Comparison of ENCODE assay signal across 22 mouse cellular contexts in genomic region chr6:118836693-118837092, GRCm38 (mm10).
DNase-seq lines count a peak whose midpoint lies in the region; ATAC-seq and TF ChIP-seq lines count a peak whose summit lies in the region.
"Had no signal": no experiment of that assay in that cellular context is flagged by ENCODE, and none has a peak within 500 bp of the region (broad histone marks: within the 10 kb centered on the region; RNA-seq: fewer than 3 reads in every experiment).

No protein-coding gene starts in this region.

- TF ChIP-seq CTCF in MEL (IDR thresholded peaks at IDR 0.05 in 2 of 3, conservative IDR thresholded peaks at IDR 0.05 in 1 of 3; ENCODE audit: control insufficient read depth in 1 of 3, insufficient read depth in 1 of 3, low read depth in 2 of 3, low read length in 3 of 3, poor library complexity in 1 of 3, severe bottlenecking in 1 of 3), result no peak
- no peak for TF ChIP-seq CTCF in brain, embryonic 14.5 days (IDR thresholded peaks at IDR 0.05; ENCODE audit: borderline replicate concordance, extremely low read depth, insufficient read depth, insufficient read length)
- no peak for TF ChIP-seq CTCF in liver, embryonic 14.5 days (IDR thresholded peaks at IDR 0.05; ENCODE audit: low read depth)

- no peaks in the 10 kb centered on the region for H3K27me3 ChIP-seq in hindbrain, embryonic 12.5 days
- no peaks in the 10 kb centered on the region for H3K27me3 ChIP-seq in hindbrain, embryonic 16.5 days (replicated peaks; ENCODE audit: control insufficient read depth, insufficient read depth, low read length)
- no peaks in the 10 kb centered on the region for H3K27me3 ChIP-seq in MEL (ENCODE audit: control insufficient read depth in 1 of 2, insufficient read depth in 2 of 2, low read length in 2 of 2)
- no peaks in the 10 kb centered on the region for H3K27me3 ChIP-seq in liver, embryonic 14.5 days (ENCODE audit: control insufficient read depth, insufficient read depth, low read length)

- no peak overlapping the region for H3K4me2 ChIP-seq in hindbrain, embryonic 12.5 days (replicated peaks)
- no peak overlapping the region for H3K4me2 ChIP-seq in hindbrain, embryonic 16.5 days (ENCODE audit: low read length)
- peak overlapping the region; percentile 32 for H3K4me2 ChIP-seq in liver, embryonic 14.5 days (ENCODE audit: low read depth)

- H3K9ac ChIP-seq in hindbrain, embryonic 12.5 days, result peak overlapping the region; percentile 27; the same call in 1 of the 2 replicates
- no peak overlapping the region for H3K9ac ChIP-seq in hindbrain, embryonic 16.5 days (ENCODE audit: low read depth, low read length)
- no peak overlapping the region for H3K9ac ChIP-seq in MEL (ENCODE audit: control insufficient read depth, low read depth, low read length, poor library complexity, severe bottlenecking)
- no peak overlapping the region for H3K9ac ChIP-seq in liver, embryonic 14.5 days (replicated peaks)
- H3K9ac ChIP-seq: forebrain, postnatal 0 days had no signal

- ATAC-seq in hindbrain, embryonic 12.5 days (ENCODE audit: low FRiP score), result no peak
- no peak for ATAC-seq in hindbrain, embryonic 16.5 days
- ATAC-seq in liver, embryonic 14.5 days (ENCODE audit: insufficient read depth), result peak; percentile 23; the same call in 1 of the 2 replicates
- ATAC-seq: forebrain, postnatal 0 days had no signal

- TF ChIP-seq RAD21 in MEL (IDR thresholded peaks at IDR 0.05; ENCODE audit: low read depth, low read length), result no peak

- TF ChIP-seq POLR2A in MEL (IDR thresholded peaks at IDR 0.05; ENCODE audit: control insufficient read depth in 1 of 2, insufficient read depth in 1 of 2, low read depth in 1 of 2, low read length in 2 of 2, poor library complexity in 1 of 2), result peak in 1 of 2 experiments; percentile 20; a peak in 1 of 4 replicates
- no peak for TF ChIP-seq POLR2A in brain, embryonic 14.5 days (IDR thresholded peaks at IDR 0.05; ENCODE audit: borderline replicate concordance, extremely low read depth, insufficient read depth, insufficient read length, poor library complexity, severe bottlenecking)

- TF ChIP-seq EP300 in MEL (IDR thresholded peaks at IDR 0.05; ENCODE audit: low read depth in 1 of 2, low read length in 2 of 2), result peak; percentile 56 to 68
- TF ChIP-seq EP300 in liver, embryonic 14.5 days (IDR thresholded peaks at IDR 0.05; ENCODE audit: low read depth), result peak; percentile 47; the same call in 1 of the 2 replicates

- peaks cover 12% of the 10 kb centered on the region for H3K4me1 ChIP-seq in hindbrain, embryonic 12.5 days
- peaks cover 11% of the 10 kb centered on the region for H3K4me1 ChIP-seq in hindbrain, embryonic 16.5 days (ENCODE audit: control insufficient read depth, insufficient read depth, low read depth, low read length)
- H3K4me1 ChIP-seq in MEL (ENCODE audit: control insufficient read depth in 1 of 2, insufficient read depth in 2 of 2, low read length in 2 of 2), result peaks cover 25 to 35% of the 10 kb centered on the region in 2 experiments
- H3K4me1 ChIP-seq in liver, embryonic 14.5 days (replicated peaks; ENCODE audit: control insufficient read depth in 2 of 2, insufficient read depth in 2 of 2, low read length in 1 of 2), result peaks cover 29 to 46% of the 10 kb centered on the region in 2 experiments

- H3K79me2 ChIP-seq in MEL (ENCODE audit: control insufficient read depth, insufficient read depth, low read length, poor library complexity), result no peaks in the 10 kb centered on the region

- no peak overlapping the region for H3K27ac ChIP-seq in hindbrain, embryonic 12.5 days
- no peak overlapping the region for H3K27ac ChIP-seq in hindbrain, embryonic 16.5 days (ENCODE audit: low read depth, low read length)
- no peak overlapping the region; the same call in 1 of the 2 replicates for H3K27ac ChIP-seq in MEL (ENCODE audit: control insufficient read depth, low read depth, low read length)
- H3K27ac ChIP-seq in liver, embryonic 14.5 days, result no peak overlapping the region
- H3K27ac ChIP-seq: embryonic facial prominence, embryonic 10.5 days; left cerebral cortex, adult 2 months; limb, embryonic 10.5 days had no signal

- 31% methylated on average over 7 of the region's 7 CpGs for WGBS in hindbrain, embryonic 12.5 days
- WGBS in hindbrain, embryonic 16.5 days, result 21% methylated on average over 7 of the region's 7 CpGs
- WGBS in liver, embryonic 14.5 days (ENCODE audit: insufficient replicate concordance), result 21% methylated on average over 7 of the region's 7 CpGs

- no peak overlapping the region for H3K4me3 ChIP-seq in hindbrain, embryonic 12.5 days
- H3K4me3 ChIP-seq in hindbrain, embryonic 16.5 days (ENCODE audit: low read length), result no peak overlapping the region
- H3K4me3 ChIP-seq in MEL (ENCODE audit: control insufficient read depth in 1 of 2, insufficient read depth in 1 of 2, low read depth in 2 of 2, low read length in 2 of 2), result peak overlapping the region in 1 of 2 experiments; percentile 4; a peak in 1 of 4 replicates
- no peak overlapping the region for H3K4me3 ChIP-seq in liver, embryonic 14.5 days (ENCODE audit: insufficient read depth in 1 of 2, low read depth in 2 of 2, low read length in 2 of 2)
- H3K4me3 ChIP-seq: embryonic facial prominence, embryonic 10.5 days; left cerebral cortex, adult 2 months; limb, embryonic 10.5 days had no signal

- peak; percentile 81 for DNase-seq in MEL (ENCODE audit: low read depth, low spot score)
- peak; percentile 34 for DNase-seq in brain, embryonic 14.5 days (ENCODE audit: low read depth)
- DNase-seq in liver, embryonic 14.5 days (ENCODE audit: low read depth in 3 of 3, low spot score in 3 of 3), result peak in 2 of 3 experiments; percentile 28 to 35
- DNase-seq in spleen, postnatal 4 days (ENCODE audit: low spot score in 2 of 2), result no peak
- no peak for DNase-seq in right cerebral cortex, adult 2 months (ENCODE audit: low spot score in 2 of 2)
- DNase-seq in adrenal gland, adult 2 months, result no peak
- DNase-seq: adrenal gland, postnatal 10 days; B cell, adult 2 months; forebrain, postnatal 0 days; gastrocnemius, postnatal 36 days; kidney, adult 8-10 months; kidney, postnatal 14 days; lung, adult 18-20 months; lung, postnatal 36 days; retina, postnatal 1 day; right cerebral cortex, postnatal 4 days; thymus, postnatal 14 days had no signal

- H3K36me3 ChIP-seq in hindbrain, embryonic 12.5 days, result no peaks in the 10 kb centered on the region
- H3K36me3 ChIP-seq in hindbrain, embryonic 16.5 days (ENCODE audit: control insufficient read depth, insufficient read depth, low read length), result no peaks in the 10 kb centered on the region
- peaks cover 0 to 34% of the 10 kb centered on the region in 2 experiments; a peak in 2 of 4 replicates for H3K36me3 ChIP-seq in MEL (ENCODE audit: control insufficient read depth in 1 of 2, insufficient read depth in 2 of 2, low read length in 2 of 2)
- H3K36me3 ChIP-seq in liver, embryonic 14.5 days (replicated peaks; ENCODE audit: control insufficient read depth, insufficient read depth, low read depth), result no peaks in the 10 kb centered on the region
- H3K36me3 ChIP-seq: embryonic facial prominence, embryonic 10.5 days; limb, embryonic 10.5 days had no signal

- H3K9me3 ChIP-seq in hindbrain, embryonic 12.5 days (replicated peaks), result no peaks in the 10 kb centered on the region
- H3K9me3 ChIP-seq in hindbrain, embryonic 16.5 days (ENCODE audit: control insufficient read depth, low read length), result no peaks in the 10 kb centered on the region
- H3K9me3 ChIP-seq in MEL (replicated peaks; ENCODE audit: insufficient read depth, low read length), result no peaks in the 10 kb centered on the region
- no peaks in the 10 kb centered on the region for H3K9me3 ChIP-seq in liver, embryonic 14.5 days (ENCODE audit: control insufficient read depth, low read length)
- H3K9me3 ChIP-seq: embryonic facial prominence, embryonic 10.5 days; limb, embryonic 10.5 days had no signal

TF ChIP-seq in MEL, 35 proteins besides CTCF, POLR2A, EP300 and RAD21 (continues in another document):
- TF ChIP-seq ZKSCAN1 (IDR thresholded peaks at IDR 0.05; ENCODE audit: low read depth, low read length) (no peak), TAL1 (IDR thresholded peaks at IDR 0.05; ENCODE audit: low read length) (no peak), JUND (IDR thresholded peaks at IDR 0.05; ENCODE audit: low read depth, low read length) (no peak), TBP (IDR thresholded peaks at IDR 0.05; ENCODE audit: low read depth, low read length) (no peak), USF1 (IDR thresholded peaks at IDR 0.05; ENCODE audit: low read depth, low read length) (no peak), CHD1 (IDR thresholded peaks at IDR 0.05; ENCODE audit: low read depth, low read length) (no peak), ETS1 (IDR thresholded peaks at IDR 0.05; ENCODE audit: low read depth, low read length) (peak; percentile 50; the same call in 1 of the 2 replicates), POLR2AphosphoS5 (IDR thresholded peaks at IDR 0.05; ENCODE audit: borderline replicate concordance, low read depth, low read length) (no peak), NELFE (IDR thresholded peaks at IDR 0.05; ENCODE audit: low read depth, low read length) (no peak), BHLHE40 (IDR thresholded peaks at IDR 0.05; ENCODE audit: borderline replicate concordance, low read depth, low read length) (no peak), MAZ (IDR thresholded peaks at IDR 0.05; ENCODE audit: low read depth, low read length) (peak; percentile 70; the same call in 1 of the 2 replicates), KAT2A (conservative IDR thresholded peaks at IDR 0.05; ENCODE audit: low read depth, low read length) (0 out of 2 replicates have a peak, but pooled peaks have one; percentile 29), MXI1 (IDR thresholded peaks at IDR 0.05; ENCODE audit: low read depth, low read length) (peak; percentile 61; the same call in 1 of the 2 replicates), RCOR1 (IDR thresholded peaks at IDR 0.05; ENCODE audit: low read depth, low read length) (peak; percentile 48), HCFC1 (IDR thresholded peaks at IDR 0.05; ENCODE audit: low read depth, low read length) (peak; percentile 67), GATA1 (IDR thresholded peaks at IDR 0.05; ENCODE audit: low read depth, low read length) (peak; percentile 86), MEF2A (IDR thresholded peaks at IDR 0.05; ENCODE audit: extremely low read depth, insufficient replicate concordance, low read depth, low read length, poor library complexity, severe bottlenecking) (no peak), NRF1 (IDR thresholded peaks at IDR 0.05; ENCODE audit: insufficient read depth, low read depth, low read length, poor library complexity, severe bottlenecking) (no peak), E2F4 (IDR thresholded peaks at IDR 0.05; ENCODE audit: borderline replicate concordance, low read depth, low read length) (no peak), UBTF (IDR thresholded peaks at IDR 0.05; ENCODE audit: borderline replicate concordance, insufficient read depth, low read depth, low read length) (no peak), ELF1 (IDR thresholded peaks at IDR 0.05; ENCODE audit: low read depth, low read length) (no peak), USF2 (IDR thresholded peaks at IDR 0.05; ENCODE audit: borderline replicate concordance in 1 of 2, insufficient read depth in 1 of 2, low read depth in 1 of 2, low read length in 2 of 2) (no peak), GABPA (IDR thresholded peaks at IDR 0.05; ENCODE audit: low read depth, low read length) (no peak)

Comparison
In these comparisons a context has a peak if more than half of its experiments do, and no peak if none do; other contexts are left out.
1. DNase-seq: peak in MEL (single experiment), brain, embryonic 14.5 days (single experiment) and liver, embryonic 14.5 days (2 of 3); none in spleen, postnatal 4 days (0 of 2), right cerebral cortex, adult 2 months (0 of 2) and adrenal gland, adult 2 months (single experiment).